Mouse (Mus musculus): ENCODE results near the gene Akr7a5.

Gene Akr7a5

GRCm38 (mm10) chr4:139360761-139361548 lies 50.4 kb downstream of the Akr7a5 start:
- no peak for DNase-seq

DNA sequence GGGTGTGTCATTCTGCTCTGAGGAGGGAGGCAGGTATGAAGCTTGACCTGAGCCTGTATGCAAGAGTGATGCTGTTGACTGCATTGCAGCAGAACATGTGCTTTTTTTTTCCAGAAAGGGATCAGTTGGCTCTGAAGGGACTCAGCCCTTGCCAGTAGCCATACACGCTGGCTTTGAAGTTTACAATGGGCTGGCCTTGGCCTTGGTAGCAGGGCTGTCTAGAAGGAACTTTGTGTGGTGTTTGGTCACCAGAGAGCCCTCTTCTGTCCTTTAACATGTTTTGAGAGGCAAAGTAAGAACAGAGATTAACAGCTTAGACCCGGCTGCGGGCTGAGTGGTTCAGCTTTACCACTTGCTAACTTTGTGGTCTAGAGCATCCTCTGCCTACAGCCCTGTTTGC lies 56.8 kb downstream of the Akr7a5 start:
- no peak for DNase-seq

All from cerebellum, adult 8-10 months (tissue).